Mouse (Mus musculus): ENCODE measurements around the gene Chd5.

- peak; percentile 96 for TF ChIP-seq CTCF (conservative IDR thresholded peaks at IDR 0.05; ENCODE audit: low read length)
- TF ChIP-seq NANOG (IDR thresholded peaks at IDR 0.05; ENCODE audit: borderline replicate concordance, low read length), result no peak
These were observed 86.5 kb downstream of the Chd5 start for GRCm38 (mm10) chr4:152424922-152425321.

All from E14TG2a.4 (cell line).